Mouse (Mus musculus): ENCODE measurements around the gene Nemf.
"Not testable (repeated sequence)": the region's sequence is repeated elsewhere in the genome, so short reads cannot be mapped to it uniquely, and the experiment has no call there.

Nemf gene

DNA sequence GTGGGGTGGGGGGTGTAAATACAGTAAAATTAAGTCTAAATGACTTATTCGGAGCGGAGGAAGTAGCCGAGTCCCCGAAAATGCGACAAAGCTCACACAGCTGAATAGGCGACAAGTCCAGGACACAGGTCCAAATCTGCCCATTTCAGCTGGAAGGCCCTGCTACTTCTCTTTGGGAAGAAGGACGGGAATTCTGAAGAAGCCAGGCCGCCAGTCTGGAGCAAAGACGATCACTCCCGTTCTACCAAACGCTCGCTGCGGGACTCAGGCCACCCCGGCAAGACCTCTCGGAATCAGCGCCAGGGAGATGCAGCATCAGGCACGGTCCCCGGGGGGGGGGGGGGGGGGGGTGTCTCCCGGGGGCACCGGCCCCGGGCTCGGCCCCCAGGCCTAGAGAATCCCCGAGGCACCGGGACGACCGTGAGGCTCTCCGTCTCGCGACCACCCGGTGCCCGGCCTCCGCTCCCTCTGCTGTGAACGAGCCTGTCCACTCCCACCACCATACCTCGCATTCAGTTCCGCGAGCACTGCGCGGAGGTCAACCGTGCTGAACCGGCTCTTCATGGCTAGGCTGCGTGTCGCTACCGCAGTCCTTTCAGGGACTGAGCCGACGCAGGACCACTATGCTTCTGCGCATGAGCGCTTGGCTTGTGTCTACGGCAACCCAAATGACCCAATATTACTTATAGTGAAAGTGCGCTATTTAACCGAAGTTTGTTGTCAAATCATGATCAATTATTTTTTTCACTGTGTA lies at the start of gene Nemf:
TSS of gene Nemf (minus strand) at position 620 of the 754 bp plus-strand sequence.
- peak; percentile 79 for DNase-seq (ENCODE audit: low read depth, low spot score)

DNA sequence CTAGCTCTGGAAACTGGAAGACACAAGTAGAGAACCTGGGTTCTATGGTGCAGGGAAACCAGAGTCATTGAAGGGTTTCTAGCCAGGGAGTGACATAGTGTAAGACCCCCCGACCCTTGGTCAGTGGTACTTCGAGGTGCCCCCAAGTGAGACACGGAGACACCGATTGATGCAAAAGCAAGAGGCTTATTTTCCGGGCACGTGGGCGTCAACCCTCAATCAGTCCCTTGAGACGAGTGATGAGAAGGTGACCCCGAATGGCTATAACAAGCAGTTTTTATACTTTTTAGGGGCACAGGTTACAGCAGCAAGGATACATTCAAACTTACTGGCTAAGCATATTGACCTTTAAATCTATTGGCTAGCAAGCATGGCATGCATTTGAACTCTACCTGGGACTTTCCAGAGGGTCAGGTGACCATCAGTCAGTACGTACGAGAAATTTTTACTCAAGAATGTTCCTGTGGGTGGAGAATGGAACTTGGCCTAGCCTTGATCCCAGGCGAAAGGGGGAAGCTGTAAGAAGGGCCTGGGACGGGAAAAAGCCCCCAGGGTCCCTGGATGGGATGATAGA lies 45.7 kb upstream of the Nemf start:
- DNase-seq (ENCODE audit: low read depth, low spot score), result no peak

DNA sequence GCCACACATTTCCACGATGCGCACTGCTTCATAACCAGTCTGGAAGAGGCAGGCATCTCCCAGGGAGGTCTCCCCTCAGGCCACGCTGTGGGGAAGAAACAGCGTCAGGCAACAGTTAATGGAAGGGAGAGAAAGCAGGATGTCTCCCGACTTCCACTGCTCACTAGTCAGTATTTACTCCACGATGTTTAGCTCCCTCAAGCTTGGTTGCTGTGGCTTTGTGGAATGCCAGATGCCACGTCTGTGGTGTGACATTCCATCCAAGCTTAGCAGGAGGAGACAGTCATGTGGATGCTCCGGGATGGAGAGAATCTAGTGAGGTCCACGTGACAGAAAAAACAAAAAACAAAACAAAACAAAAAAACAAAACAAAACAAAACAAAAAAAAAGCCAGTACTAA lies 45.1 kb upstream of the Nemf start:
- no peak for DNase-seq (ENCODE audit: low read depth, low spot score)

DNA sequence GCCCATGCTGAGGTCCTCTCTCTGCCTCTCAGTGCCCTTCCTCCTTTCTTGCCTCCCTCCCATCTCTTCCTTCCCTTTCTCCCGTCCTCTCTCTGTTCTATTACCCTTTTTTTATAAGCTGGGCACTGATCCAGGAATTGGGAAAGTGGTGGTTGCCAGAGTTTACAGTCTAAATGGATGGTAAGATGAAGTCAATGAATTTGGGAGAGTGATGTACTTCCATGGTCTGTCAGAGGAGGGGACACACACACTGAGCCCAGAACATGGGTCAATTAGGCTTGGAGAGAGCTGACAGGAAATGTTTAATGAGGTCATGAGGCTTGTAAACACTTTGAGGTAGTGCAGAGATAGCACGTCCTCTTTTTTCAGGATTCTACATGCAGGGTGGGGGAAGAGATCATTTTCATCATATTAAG lies 43.9 kb upstream of the Nemf start:
- no peak for DNase-seq (ENCODE audit: low read depth, low spot score)

DNA sequence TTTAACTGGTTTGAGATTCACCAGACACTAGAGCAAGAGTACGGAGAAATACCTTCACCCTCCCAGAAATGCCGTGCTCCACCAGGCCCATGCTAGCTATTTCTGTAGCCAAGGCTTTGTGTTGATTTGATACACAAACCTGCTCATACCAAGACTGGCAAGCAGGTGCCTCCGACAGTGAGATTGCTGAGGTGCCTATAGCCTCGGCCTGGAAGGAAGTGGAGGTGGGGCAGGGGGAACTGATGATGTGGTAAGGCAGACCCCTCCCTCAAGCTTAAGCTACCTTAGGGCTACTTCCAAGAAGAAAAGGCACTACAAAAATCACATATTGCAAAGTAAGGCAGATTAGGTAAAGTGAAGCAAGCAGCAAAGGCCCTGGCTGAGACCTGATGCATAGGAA lies 43.4 kb upstream of the Nemf start:
- DNase-seq (ENCODE audit: low read depth, low spot score), result no peak

DNA sequence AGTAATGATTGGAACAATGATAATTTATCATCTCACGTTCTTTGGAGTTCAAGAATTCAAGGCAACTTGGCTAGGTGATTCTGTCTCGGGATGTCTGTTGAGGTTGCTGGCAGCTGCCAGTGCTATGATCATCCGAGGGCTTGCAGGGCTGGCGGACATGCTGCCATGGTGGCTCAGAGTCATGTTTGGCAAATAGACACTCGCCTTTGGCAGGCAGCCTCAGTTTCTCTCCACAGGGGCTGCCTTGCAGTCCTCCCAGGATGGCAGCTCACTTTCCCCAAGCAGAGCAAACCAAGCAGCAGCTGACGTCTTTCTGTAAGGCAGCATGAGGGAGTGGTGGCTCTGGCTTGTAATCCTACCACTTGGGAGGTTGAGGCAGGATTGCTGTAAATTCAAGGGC lies 37.5 kb upstream of the Nemf start:
- no peak for DNase-seq (ENCODE audit: low read depth, low spot score)

DNA sequence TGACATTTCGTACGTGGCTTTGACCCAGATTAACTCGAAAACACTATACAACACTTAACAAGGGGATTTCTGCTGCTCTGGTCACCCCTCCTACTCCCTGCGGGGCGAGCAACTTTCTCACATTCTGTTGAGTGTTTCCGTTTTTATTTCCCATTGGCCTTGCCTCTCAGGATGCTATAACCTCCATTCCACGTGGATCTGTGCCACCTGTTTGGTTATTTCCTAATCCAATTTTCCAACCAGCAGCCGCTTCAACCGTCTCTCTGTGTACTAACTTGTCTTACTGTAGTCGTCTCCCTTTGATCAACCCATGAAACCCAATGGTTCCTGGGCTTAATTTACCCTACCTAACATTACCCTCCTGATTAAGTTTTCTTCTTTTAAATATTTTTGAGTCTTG lies 36.1 kb upstream of the Nemf start:
- no peak for DNase-seq (ENCODE audit: low read depth, low spot score)

DNA sequence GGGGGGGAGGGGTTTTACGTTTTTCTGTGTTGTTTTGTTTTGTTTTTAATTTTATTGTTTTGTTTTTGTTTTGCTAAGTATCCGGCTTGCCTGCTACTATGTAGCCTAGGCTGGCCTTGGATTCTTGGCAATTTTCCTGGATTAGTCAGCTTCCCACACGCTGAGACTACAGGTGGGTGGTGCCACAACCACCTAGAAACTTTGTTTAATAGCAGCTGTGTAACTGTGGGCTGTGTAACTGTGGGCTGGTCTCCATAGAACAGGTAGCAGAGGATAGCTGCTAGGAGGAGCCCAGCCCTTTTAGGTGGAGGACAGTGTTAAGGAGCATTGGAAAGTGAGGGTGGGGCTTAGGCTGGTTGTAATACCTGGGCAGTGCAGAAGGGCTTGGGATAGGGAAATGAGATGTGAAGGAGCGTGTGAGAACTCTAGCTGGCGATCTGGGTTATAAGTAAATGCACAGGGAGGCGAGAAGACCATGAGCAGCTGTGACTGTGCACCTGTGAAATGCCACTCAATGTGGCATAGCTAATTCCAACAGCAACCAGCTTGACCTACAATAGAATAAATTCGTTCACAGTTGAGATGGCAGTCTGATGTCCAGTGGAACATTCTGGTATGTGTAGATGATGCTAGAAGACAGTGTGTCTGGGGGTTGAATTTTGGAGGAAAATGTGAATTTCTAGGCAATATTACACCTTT lies 33.2 kb upstream of the Nemf start:
- no peak for DNase-seq (ENCODE audit: low read depth, low spot score)

DNA sequence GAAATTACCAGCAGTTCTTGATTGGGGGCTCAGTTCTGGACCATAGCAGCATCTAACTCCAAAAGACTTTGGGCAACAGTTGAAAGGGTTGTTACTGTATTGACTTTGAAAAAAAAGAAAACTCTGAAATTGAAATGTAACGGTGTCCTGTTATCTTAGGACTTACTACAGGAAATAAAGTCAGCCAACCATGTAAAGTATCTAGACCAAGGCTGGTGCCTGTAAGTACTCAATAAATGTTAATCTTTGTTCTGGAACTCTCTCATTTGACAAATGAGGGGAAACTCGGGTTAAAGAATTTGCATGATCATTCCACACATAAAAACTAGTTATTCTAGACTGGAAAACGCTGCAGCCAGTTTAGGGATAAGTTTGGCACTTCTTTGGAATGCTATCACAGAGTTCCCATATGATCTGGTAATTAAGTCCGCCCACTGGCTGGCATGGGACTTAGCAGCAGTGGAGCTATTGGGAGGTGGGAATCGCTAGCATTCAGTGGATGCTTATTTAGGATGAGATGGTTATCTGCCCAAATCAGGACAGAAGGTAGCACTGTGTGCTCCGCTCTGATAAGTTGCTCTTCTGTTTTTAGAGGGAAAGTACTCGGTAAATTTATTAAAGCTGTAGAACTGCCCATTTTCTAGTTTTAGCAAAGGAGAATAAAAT lies 32.4 kb upstream of the Nemf start:
- no peak for DNase-seq (ENCODE audit: low read depth, low spot score)

DNA sequence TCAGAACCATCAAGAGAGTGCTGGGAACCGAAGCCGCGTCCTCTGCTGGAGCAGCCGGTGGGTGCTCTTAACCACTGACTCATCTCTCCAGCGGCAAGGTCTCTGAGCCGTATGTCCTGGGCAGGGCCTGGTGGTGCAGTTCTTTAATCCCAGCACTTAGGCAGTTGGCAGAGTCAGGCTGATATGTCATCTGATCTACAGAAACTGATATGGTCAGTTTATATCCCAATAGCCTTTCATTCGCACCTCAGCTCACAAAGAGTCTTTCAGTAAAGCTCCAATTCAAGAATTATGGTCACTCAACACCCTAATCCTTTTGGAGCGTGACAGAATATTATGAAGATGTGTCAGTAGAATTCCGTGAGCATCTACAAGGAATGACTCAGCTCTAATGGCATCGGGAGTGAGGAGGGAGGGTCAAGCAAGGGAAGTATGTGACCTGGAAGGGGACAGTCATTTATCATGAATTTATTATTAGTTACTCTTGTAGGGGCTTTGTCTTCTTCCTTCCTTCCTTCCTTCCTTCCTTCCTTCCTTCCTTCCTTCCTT lies 31.4 kb upstream of the Nemf start:
- no peak for DNase-seq (ENCODE audit: low read depth, low spot score)

DNA sequence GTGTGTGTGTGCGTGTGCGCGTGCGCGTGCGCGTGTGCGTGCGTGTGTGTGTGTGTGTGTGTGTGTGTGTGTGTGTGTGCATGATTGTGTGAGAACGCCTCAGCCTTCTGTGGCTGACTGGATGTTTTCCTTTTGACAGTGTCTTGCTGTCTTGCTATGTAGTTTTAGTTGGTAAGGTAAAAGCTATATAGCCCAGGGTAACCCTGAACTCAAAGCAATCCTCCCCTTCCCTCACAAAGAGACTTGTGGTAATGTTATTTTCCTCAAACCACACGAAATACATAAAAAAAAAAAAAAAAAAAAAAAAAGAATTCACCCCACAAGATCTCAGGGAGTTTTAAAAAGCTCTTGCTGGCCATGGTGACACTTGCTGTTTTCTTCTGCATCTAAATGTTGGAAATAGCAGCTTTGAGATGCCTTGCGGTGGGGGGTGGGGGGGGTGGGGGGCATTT lies 29.3 kb upstream of the Nemf start:
- not testable (repeated sequence) for DNase-seq (ENCODE audit: low read depth, low spot score)

DNA sequence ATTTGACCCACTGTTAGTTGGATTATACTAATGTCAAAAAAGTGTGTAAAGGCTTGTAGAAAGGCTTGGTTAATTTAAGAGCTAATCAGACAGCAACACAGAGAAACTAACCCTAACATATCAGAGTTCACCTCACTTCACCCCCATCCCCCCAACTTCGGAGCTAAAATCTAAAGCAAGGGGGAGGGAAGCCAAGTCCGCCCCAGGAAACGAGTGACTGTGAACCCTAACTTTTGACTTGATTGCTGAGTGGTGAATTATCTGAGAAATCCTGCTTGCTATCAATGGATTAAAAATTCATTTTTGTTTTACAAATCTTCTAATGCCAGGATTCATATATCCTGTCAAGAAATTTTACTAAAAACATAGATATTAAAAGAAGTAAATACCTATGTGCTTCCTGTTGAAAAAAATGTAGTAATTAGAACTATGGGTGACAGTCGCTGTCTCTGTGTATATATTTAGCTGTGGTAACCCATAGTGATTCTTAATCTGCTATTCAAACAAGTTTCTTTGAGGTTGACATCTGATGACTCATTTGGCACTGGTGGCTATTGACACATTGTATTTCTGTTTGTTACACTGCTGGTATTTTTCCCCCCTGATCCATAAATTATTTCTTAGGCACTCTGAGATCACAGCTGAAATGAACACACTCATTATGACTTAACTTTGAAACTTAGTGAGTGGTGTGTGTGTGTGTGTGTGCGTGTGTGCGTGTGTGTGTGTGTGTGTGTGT lies 28.7 kb upstream of the Nemf start:
- DNase-seq (ENCODE audit: low read depth, low spot score), result no peak

DNA sequence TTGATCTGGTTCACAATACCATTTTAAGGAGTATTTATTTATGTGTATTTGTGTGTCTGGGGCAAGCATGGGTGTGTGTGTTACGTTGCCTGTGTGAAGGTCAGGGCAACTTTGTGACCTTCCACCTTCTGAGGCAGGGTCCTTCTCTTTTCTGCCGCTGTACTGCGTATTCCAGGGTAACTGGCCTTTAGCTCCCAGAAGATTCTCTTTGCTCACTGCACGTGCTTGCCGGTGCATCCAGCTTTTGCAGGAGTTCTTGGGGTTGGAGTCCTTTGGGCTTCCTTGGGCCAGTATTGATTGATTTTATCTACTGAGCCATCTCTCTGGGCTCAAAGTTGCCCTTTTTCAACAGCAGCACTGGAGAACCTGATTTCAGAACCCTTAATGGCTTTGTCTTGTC lies 27.6 kb upstream of the Nemf start:
- no peak for DNase-seq (ENCODE audit: low read depth, low spot score)

DNA sequence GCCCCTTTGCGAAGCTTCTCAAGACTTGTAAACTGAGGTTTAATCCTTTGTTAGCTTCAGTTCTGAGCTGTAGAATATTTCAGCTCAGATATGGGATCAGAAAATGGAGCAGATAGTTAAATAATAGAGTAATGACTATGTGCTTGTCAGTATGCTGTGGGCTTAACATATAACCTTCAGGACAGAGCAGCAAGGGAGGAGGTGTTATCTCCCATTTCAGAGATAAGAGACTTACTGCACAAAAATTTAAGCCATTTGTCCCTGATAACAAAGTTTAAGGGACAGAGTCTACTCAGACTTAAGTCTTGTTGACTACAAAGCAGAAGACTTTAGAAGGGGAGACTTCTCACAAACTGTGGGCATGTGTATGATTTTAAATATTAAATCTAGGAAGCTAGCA lies 25.9 kb upstream of the Nemf start:
- DNase-seq (ENCODE audit: low read depth, low spot score), result no peak

DNA sequence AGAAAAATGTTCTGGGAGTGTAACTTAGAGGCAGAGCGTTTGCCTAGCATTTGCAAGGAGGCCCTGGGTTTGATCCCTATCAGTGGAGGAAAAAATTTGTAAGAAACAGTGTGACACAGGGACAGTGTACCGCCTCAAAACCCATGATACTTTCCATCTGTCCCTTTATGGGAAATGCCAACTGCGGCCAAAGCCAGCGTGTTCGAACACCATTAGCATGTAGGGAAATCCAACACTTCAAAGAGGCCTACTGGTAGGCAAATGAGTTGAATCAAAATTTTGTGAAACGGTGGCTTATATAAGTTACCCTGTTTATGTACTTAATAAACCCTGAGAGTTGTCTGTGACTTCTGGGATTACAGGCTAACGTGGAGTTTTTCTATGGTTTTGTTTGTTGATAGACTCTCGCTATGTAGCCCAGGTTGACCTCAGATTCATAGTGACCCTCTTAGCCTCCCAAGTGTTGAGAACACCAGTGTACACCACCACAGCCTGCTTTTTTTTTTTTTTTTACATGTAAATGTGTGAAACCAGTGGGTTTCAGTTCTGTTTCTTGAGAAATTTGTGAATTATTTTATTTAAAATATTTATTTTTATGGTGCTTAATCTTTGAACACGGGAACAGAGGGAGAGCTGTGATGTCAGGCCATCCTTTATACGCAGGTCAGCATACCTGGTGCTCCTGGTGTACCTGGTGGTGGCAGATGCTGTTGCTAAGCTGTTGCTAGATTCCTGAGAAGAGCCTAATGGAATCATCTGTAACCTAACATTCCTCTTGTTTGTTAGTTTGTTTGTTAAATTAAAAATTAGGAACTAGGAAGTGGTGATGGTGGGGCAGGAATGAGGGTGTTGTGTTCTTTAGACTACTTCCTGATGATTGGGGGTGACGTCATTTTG lies 21.8 kb upstream of the Nemf start:
- no peak for DNase-seq (ENCODE audit: low read depth, low spot score)

DNA sequence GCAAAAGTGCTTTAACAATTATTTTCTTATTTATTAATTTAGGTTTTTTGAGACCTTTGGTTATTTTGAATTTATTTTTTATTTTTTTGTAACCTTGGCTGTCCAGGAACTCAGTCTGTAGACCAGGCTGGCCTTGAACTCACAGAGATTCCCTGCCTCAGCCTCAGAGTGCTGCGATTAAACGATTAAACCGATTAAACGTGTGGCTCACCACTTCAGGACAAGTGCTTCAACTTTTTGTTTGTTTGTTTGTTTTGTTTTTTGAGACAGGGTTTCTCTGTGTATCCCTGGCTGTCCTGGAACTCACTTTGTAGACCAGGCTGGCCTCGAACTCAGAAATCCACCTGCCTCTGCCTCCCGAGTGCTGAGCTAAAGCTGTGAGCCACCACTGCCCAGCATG lies 20.7 kb upstream of the Nemf start:
- not testable (repeated sequence) for DNase-seq (ENCODE audit: low read depth, low spot score)

DNA sequence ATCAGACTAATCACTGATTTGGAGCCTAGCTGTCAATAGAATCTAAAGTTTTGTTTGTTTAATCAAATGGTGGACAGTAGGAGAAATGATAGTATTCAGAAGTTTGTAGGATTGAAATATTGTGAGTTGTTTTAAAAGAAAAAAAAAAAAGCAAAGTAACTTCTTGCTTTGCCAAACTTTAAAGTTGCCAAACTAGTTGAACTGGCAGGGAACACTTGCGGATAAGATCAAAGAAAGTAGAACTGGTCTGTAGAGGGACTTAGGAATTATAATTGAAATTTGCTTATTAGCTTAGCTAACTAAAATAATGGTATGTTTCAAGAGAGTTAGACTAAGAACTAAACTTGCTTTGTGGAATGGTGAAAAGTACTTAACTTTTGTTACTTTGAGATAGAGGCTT lies 20.2 kb upstream of the Nemf start:
- no peak for DNase-seq (ENCODE audit: low read depth, low spot score)

DNA sequence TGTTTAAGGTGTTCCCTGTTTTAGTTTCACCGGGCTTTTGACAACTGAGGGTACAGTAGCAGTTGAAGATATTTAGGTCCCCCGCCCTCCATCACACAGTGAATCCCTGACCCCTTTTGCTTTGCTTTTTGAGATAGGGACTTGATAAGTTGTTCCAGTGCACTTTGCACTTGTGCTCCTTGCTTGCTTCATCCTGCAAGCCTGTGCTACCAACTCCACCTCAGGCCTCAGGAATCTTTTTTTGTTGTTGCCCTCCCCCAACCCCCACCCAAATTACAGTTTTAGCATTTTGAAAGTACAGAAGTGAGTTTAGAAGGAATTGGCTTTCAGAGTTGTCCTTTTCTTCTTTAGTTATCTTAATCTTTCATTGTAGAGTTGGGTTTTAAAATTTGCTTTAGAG lies 19.2 kb upstream of the Nemf start:
- DNase-seq (ENCODE audit: low read depth, low spot score), result no peak

DNA sequence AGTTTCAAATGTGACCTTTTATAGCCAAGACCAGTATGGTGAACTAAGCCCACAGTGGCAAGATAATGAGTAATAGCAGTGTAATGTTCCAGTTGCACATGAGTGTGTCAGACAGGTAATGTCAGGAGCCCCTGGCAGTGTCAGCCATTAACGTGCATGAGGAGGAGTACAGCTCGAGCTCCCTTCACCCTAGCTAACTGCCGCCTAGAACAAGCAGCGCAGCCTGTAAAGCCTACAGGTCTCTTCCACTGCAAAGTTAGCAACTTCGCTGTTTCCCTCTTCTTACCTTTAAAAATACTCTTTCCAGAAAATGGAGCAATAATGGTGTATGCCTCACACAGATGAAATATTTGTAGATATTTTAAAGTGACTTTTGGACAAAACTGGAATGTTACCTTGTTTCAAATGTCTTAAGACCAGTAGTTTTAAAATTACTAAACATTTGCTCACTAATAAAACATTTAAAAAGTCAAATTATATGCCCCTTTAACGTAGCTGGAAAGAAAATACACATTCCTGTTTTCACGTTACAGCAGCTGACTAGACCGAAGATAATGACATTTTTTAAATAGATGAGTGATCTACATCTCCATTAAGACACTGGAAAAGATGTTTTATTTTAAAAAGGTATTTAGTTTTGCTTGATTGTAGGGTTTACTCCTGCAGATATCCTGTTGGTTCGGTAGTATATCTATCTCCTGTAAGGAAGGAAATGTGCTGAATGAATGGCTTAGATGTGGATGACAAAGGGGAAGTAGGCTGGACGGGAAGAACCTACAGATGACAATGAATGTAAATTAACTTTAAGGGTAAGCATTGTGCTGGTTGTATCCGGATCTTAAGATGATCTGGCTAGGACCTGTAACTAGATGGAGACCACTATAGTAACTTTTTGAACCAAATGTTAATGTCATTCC lies 17.1 kb upstream of the Nemf start:
- no peak for DNase-seq (ENCODE audit: low read depth, low spot score)

Measured in retina, adult 2 months (tissue).